Mouse (Mus musculus): Measurements from ENCODE around the gene Dchs2.

DNA sequence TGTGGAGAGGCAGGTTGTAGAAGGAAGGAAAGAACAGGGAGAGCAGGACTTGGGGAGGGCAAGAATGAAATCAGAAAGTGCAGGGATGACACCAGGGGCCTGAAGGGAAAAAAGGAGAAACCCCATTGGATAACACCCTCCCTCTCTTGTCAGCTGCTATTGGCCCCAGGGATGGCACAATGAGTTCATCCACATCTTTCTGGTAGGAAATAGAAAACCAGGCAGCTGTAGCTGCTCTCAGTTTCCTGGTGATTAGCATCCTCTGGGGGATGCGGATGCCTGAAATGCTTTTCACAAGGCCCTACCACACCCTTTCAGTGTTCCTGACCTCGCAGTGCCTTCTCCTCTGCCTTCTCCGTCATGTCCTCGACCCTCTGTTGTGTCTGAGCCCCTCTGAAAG is 82.5 kb downstream of the Dchs2 start:
- TF ChIP-seq POLR2A (IDR thresholded peaks at IDR 0.05; ENCODE audit: borderline replicate concordance, insufficient read depth, low read length) (no peak), CTCF (IDR thresholded peaks at IDR 0.05; ENCODE audit: borderline replicate concordance, insufficient read depth, low read depth, low read length) (no peak)

Data from cerebellum, adult 2 months (tissue).